Mouse (Mus musculus): ENCODE measurements around the gene Tmbim4. TPM values are rescaled to one million over a fixed set of nuclear protein-coding genes. Genes with fewer than 3 reads are reported as not detected.
A peak's percentile ranks its signal among the peaks of the same experiment; 100 is the strongest.

Gene Tmbim4
- total and polyA plus RNA-seq, 3 experiments = 65.2 to 92.5 (median 74.0) TPM

- ATAC-seq (ENCODE audit: extremely low read depth, insufficient number of reproducible peaks, low FRiP score, poor library complexity, severe bottlenecking) (no peak; the same call in 1 of the 2 replicates), DNase-seq (ENCODE audit: low spot score) (no peak)
- TF ChIP-seq CTCF (IDR thresholded peaks at IDR 0.05; ENCODE audit: low read depth, low read length) (no peak), GATA1 (IDR thresholded peaks at IDR 0.05; ENCODE audit: borderline replicate concordance, low read length) (no peak)
- Histone ChIP-seq H3K4me1 (ENCODE audit: insufficient read depth, low read depth, low read length) (peaks cover 42% of the 10 kb centered on the region), H3K36me3 (replicated peaks) (no peaks in the 10 kb centered on the region), H3K4me3 (ENCODE audit: low read depth, low read length) (no peak overlapping the region), H3K27me3 (ENCODE audit: insufficient read depth, low read length) (peaks cover 9% of the 10 kb centered on the region; the same call in 1 of the 2 replicates), H3K9me3 (replicated peaks) (no peaks in the 10 kb centered on the region)
Measured at GRCm38 (mm10) chr10:120189782-120190181, 11.6 kb upstream of the Tmbim4 start.

DNA sequence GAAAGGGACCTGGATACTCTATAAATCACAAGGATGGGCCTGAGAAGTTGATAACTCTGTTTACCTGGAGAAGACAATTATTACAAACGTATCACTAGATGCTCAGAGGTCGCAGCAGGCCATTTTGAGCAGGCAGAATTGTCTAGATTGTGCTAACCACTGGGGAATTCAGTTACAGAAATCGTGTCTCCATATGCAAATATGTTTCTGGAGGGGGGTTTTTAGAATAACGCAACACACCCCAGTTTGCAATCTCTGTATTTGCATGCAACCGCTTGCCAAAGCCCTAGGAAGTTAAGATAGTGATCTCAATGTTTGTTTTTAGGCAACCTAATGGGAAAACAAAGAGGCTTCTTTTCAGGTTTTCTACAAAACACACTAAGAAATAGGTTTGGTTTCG, 10.2 kb upstream of the Tmbim4 start:
- Histone ChIP-seq H3K27me3 (ENCODE audit: insufficient read depth, low read length) (peaks cover 9% of the 10 kb centered on the region; the same call in 1 of the 2 replicates), H3K4me3 (ENCODE audit: low read depth, low read length) (no peak overlapping the region), H3K4me1 (ENCODE audit: insufficient read depth, low read depth, low read length) (peaks cover 37% of the 10 kb centered on the region), H3K9me3 (replicated peaks) (no peaks in the 10 kb centered on the region), H3K36me3 (replicated peaks) (no peaks in the 10 kb centered on the region)
- ATAC-seq (ENCODE audit: extremely low read depth, insufficient number of reproducible peaks, low FRiP score, poor library complexity, severe bottlenecking) = no peak
- TF ChIP-seq TAL1 (conservative IDR thresholded peaks at IDR 0.05; ENCODE audit: low read depth, low read length) (no peak), CTCF (IDR thresholded peaks at IDR 0.05; ENCODE audit: low read depth, low read length) (no peak), GATA1 (IDR thresholded peaks at IDR 0.05; ENCODE audit: borderline replicate concordance, low read length) (no peak), POLR2AphosphoS5 (IDR thresholded peaks at IDR 0.05; ENCODE audit: insufficient replicate concordance, low read depth, low read length) (no peak), GATA2 (IDR thresholded peaks at IDR 0.05; ENCODE audit: borderline replicate concordance, low read depth, low read length) (no peak)
- DNase-seq (ENCODE audit: low spot score) = no peak

DNA sequence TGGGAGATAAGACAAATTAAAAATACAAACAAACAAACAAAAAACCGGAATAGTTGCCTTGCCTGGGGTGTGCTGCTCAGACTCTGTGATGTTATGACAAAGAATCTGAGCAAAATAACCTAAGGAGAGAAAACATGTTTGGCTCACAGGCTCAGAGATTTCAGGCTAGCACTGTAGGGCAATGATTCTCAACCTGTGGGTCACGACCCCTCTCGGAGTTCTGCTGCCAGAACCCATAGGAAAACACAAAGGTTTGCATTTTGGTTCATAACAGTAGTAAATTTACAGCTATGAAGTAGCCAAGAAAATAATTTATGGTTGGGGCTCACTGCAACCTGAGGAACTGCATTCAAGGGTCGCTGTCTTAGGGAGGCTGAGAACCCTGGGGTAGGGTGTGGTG, 9.1 kb upstream of the Tmbim4 start:
- no peaks in the 10 kb centered on the region for H3K36me3 ChIP-seq (replicated peaks)
- no peak overlapping the region for H3K4me3 ChIP-seq (ENCODE audit: low read depth, low read length)
- DNase-seq (ENCODE audit: low spot score) = no peak
- peaks cover 9% of the 10 kb centered on the region; the same call in 1 of the 2 replicates for H3K27me3 ChIP-seq (ENCODE audit: insufficient read depth, low read length)
- no peaks in the 10 kb centered on the region for H3K9me3 ChIP-seq (replicated peaks)
- peaks cover 36% of the 10 kb centered on the region for H3K4me1 ChIP-seq (ENCODE audit: insufficient read depth, low read depth, low read length)
- no peak for ATAC-seq (ENCODE audit: extremely low read depth, insufficient number of reproducible peaks, low FRiP score, poor library complexity, severe bottlenecking)
- TF ChIP-seq CTCF (IDR thresholded peaks at IDR 0.05; ENCODE audit: low read depth, low read length) (no peak), GATA2 (IDR thresholded peaks at IDR 0.05; ENCODE audit: borderline replicate concordance, low read depth, low read length) (no peak), POLR2AphosphoS5 (IDR thresholded peaks at IDR 0.05; ENCODE audit: insufficient replicate concordance, low read depth, low read length) (no peak), TAL1 (conservative IDR thresholded peaks at IDR 0.05; ENCODE audit: low read depth, low read length) (no peak), GATA1 (IDR thresholded peaks at IDR 0.05; ENCODE audit: borderline replicate concordance, low read length) (no peak)

- Histone ChIP-seq H3K4me1 (ENCODE audit: insufficient read depth, low read depth, low read length) (peaks cover 33% of the 10 kb centered on the region), H3K4me3 (ENCODE audit: low read depth, low read length) (no peak overlapping the region), H3K9me3 (replicated peaks) (no peaks in the 10 kb centered on the region), H3K36me3 (replicated peaks) (no peaks in the 10 kb centered on the region), H3K27me3 (ENCODE audit: insufficient read depth, low read length) (peaks cover 9% of the 10 kb centered on the region; the same call in 1 of the 2 replicates)
- TF ChIP-seq GATA1 (IDR thresholded peaks at IDR 0.05; ENCODE audit: borderline replicate concordance, low read length) = no peak
- no peak for TF ChIP-seq CTCF (IDR thresholded peaks at IDR 0.05; ENCODE audit: low read depth, low read length)
- TF ChIP-seq GATA2 (IDR thresholded peaks at IDR 0.05; ENCODE audit: borderline replicate concordance, low read depth, low read length) = no peak
- no peak for TF ChIP-seq POLR2AphosphoS5 (IDR thresholded peaks at IDR 0.05; ENCODE audit: insufficient replicate concordance, low read depth, low read length)
- no peak for TF ChIP-seq TAL1 (conservative IDR thresholded peaks at IDR 0.05; ENCODE audit: low read depth, low read length)
- ATAC-seq (ENCODE audit: extremely low read depth, insufficient number of reproducible peaks, low FRiP score, poor library complexity, severe bottlenecking) (no peak), DNase-seq (ENCODE audit: low spot score) (no peak)
Measured at GRCm38 (mm10) chr10:120193255-120193654, 8.1 kb upstream of the Tmbim4 start.

DNA sequence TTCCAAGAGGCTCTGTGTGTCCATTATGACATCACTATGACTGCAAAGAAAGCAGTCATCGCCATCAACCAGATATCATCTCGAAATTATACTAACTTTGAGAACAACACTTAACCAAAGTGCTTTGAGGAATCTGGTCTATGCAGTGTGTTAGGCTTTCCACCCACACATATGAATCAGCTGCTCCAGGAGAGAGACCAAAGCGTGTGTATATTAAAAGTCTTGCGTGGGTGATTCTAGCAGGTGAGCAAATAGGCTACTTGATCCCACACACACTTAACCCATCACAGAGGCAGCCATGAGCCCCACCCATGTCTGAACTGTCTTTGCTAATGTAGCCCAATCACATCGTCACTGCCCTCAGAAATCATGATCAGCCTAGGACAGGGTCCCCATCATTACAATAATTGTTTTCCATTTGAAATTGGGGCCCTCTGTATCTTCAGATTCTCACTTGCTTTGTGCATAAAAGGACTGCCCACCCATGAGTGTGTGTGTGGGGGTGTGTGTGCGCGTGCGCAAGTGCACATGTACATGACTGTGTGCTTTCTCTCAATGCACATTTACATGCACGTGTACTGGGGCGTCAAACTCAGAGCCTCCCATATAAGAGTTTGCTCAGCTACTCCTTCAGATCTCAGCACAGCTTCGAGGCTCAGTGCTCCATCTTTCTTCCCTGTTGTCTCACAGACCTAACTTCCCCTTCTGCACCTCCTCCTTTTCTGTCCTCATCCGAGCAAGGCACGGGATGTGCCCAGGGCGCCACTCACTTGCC, 4.1 kb upstream of the Tmbim4 start:
- Histone ChIP-seq H3K4me1 (ENCODE audit: insufficient read depth, low read depth, low read length) (peaks cover 25% of the 10 kb centered on the region), H3K4me3 (ENCODE audit: low read depth, low read length) (no peak overlapping the region), H3K36me3 (replicated peaks) (no peaks in the 10 kb centered on the region), H3K27me3 (ENCODE audit: insufficient read depth, low read length) (peaks cover 8% of the 10 kb centered on the region; the same call in 1 of the 2 replicates), H3K9me3 (replicated peaks) (peaks cover 7% of the 10 kb centered on the region)
- no peak for ATAC-seq (ENCODE audit: extremely low read depth, insufficient number of reproducible peaks, low FRiP score, poor library complexity, severe bottlenecking)
- DNase-seq (ENCODE audit: low spot score) = no peak
- TF ChIP-seq POLR2AphosphoS5 (IDR thresholded peaks at IDR 0.05; ENCODE audit: insufficient replicate concordance, low read depth, low read length) (no peak), TAL1 (conservative IDR thresholded peaks at IDR 0.05; ENCODE audit: low read depth, low read length) (no peak), GATA1 (IDR thresholded peaks at IDR 0.05; ENCODE audit: borderline replicate concordance, low read length) (no peak), CTCF (IDR thresholded peaks at IDR 0.05; ENCODE audit: low read depth, low read length) (no peak), GATA2 (IDR thresholded peaks at IDR 0.05; ENCODE audit: borderline replicate concordance, low read depth, low read length) (no peak)

- TF ChIP-seq GATA2 (IDR thresholded peaks at IDR 0.05; ENCODE audit: borderline replicate concordance, low read depth, low read length) = no peak
- TF ChIP-seq TAL1 (conservative IDR thresholded peaks at IDR 0.05; ENCODE audit: low read depth, low read length) = no peak
- peak; percentile 87 for TF ChIP-seq CTCF (IDR thresholded peaks at IDR 0.05; ENCODE audit: low read depth, low read length)
- no peak for TF ChIP-seq GATA1 (IDR thresholded peaks at IDR 0.05; ENCODE audit: borderline replicate concordance, low read length)
Measured at GRCm38 (mm10) chr10:120201961-120202402, 592 bp downstream of the Tmbim4 start, which contains the start of gene Irak3. Irak3 (minus strand) TSS chr10:120202130.

More at GRCm38 (mm10) chr10:120201961-120202402, 592 bp downstream of the Tmbim4 start, which contains the start of gene Irak3:
- Histone ChIP-seq H3K4me3 (ENCODE audit: low read depth, low read length) (peak within 1 kb of the TSS; percentile 23; the same call in 1 of the 2 replicates), H3K9me3 (replicated peaks) (peaks cover 7% of the 10 kb centered on the region), H3K36me3 (replicated peaks) (no peaks in the 10 kb centered on the region), H3K27me3 (ENCODE audit: insufficient read depth, low read length) (peaks cover 14% of the 10 kb centered on the region), H3K4me1 (ENCODE audit: insufficient read depth, low read depth, low read length) (peaks cover 30% of the 10 kb centered on the region)
- DNase-seq (ENCODE audit: low spot score) = no peak
- ATAC-seq (ENCODE audit: extremely low read depth, insufficient number of reproducible peaks, low FRiP score, poor library complexity, severe bottlenecking) = peak; percentile 48; the same call in 1 of the 2 replicates

Data from G1E (cell line).